Mouse (Mus musculus) macrophage (primary cell): ENCODE results near the gene Tdpoz2. TPM values are rescaled to one million over a fixed set of nuclear protein-coding genes. Genes with fewer than 3 reads are reported as not detected.
"Not testable (repeated sequence)": the region's sequence is repeated elsewhere in the genome, so short reads cannot be mapped to it uniquely, and the experiment has no call there.

ENCODE experiments used
- H3K27ac ChIP-seq: fragments of 350-480 bp; formaldehyde crosslinking; 2 replicates; pipeline ENCODE4 v1.9.0; 2021
- H3K36me3 ChIP-seq: fragments of 350-480 bp; formaldehyde crosslinking; 2 replicates; pipeline ENCODE4 v1.9.0; 2021; ENCODE audit errors: inconsistent target
- H3K4me3 ChIP-seq: fragments of 350-480 bp; formaldehyde crosslinking; 2 replicates; pipeline ENCODE4 v1.9.0; 2021; ENCODE audit errors: inconsistent target
- H3K79me2 ChIP-seq: fragments of 350-480 bp; formaldehyde crosslinking; 2 replicates; pipeline ENCODE4 v1.9.0; 2021; ENCODE audit errors: inconsistent target
- WGBS: methylation state at CpG from one replicate; pipeline ENCODE4 v1.1.7; 2026; ENCODE audit warnings: inconsistent platforms; ENCODE audit not compliant: missing documents; 5-methylcytosine and 5-hydroxymethylcytosine counted together
- polyA plus RNA-seq: library from polyadenylated mRNA; stranded (reverse); fragments of 250-400 nt; gene quantifications from 3 replicates; pipeline ENCODE4 v1.2.4, GENCODE M21; 2018; ENCODE audit warnings: inconsistent platforms
- total RNA-seq, 78 experiments: library from RNA; depleted of rRNA; stranded (reverse); fragments of 250-400 nt; gene quantifications; 1 replicate in 9 of 78; 2 replicates in 24 of 78; 3 replicates in 43 of 78; 4 replicates in 2 of 78; pipeline ENCODE4 v1.2.4; 2018; ENCODE audit warnings: inconsistent platforms in 56 of 78

The Tdpoz2 gene
- total RNA-seq (2018; cell fraction: chromatin; rRNA removed): not detected
- not detected for total RNA-seq (2018; cell fraction: cytosol; rRNA removed)
- not detected for total RNA-seq (2018; cell fraction: nucleus; rRNA removed)
- not detected in 3 replicates for polyA plus RNA-seq

- Histone ChIP-seq H3K27ac (no peak within 1 kb of the TSS), H3K4me3 (no peak within 1 kb of the TSS), H3K79me2 (no peaks in the 10 kb centered on the region), H3K36me3 (no peaks in the 10 kb centered on the region)
- WGBS: 90% methylated on average over 3 of the region's 3 CpGs
These were observed at the start of gene Tdpoz2 for GRCm38 (mm10) chr3:93652586-93652985. Gene Tdpoz2, minus strand, starts transcription at chr3:93652686.

- H3K27ac ChIP-seq, H3K79me2 ChIP-seq, H3K4me3 ChIP-seq, H3K36me3 ChIP-seq: not testable (repeated sequence)
- WGBS: no CpG with 5 or more reads among the region's 2 CpGs
These were observed 40.5 kb upstream of the Tdpoz2 start, which contains the start of gene Gm37596 for GRCm38 (mm10) chr3:93692970-93693369. Gene Gm37596, minus strand, starts transcription at chr3:93693070.

GRCm38 (mm10) chr3:93676210-93676609 is 23.7 kb upstream of the Tdpoz2 start, which contains the start of gene Tdpoz1:
Gene Tdpoz1, minus strand, starts transcription at chr3:93676310.
- WGBS: no CpG with 5 or more reads among the region's 4 CpGs
- not testable (repeated sequence) for H3K79me2 ChIP-seq, H3K4me3 ChIP-seq, H3K27ac ChIP-seq, H3K36me3 ChIP-seq

GRCm38 (mm10) chr3:93670805-93671503 is 18.5 kb upstream of the Tdpoz2 start:
- 73% methylated on average over 2 of the region's 6 CpGs for WGBS
- not testable (repeated sequence) for H3K4me3 ChIP-seq, H3K27ac ChIP-seq, H3K36me3 ChIP-seq, H3K79me2 ChIP-seq

- Histone ChIP-seq H3K79me2 (no peaks in the 10 kb centered on the region), H3K36me3 (no peaks in the 10 kb centered on the region), H3K27ac (no peak overlapping the region), H3K4me3 (no peak overlapping the region)
- WGBS: 85% methylated on average over 1 of the region's 1 CpGs
These were observed 1.8 kb upstream of the Tdpoz2 start for GRCm38 (mm10) chr3:93654260-93654659.

- H3K4me3 ChIP-seq: not testable (repeated sequence)
- WGBS: 98% methylated on average over 4 of the region's 4 CpGs
These were observed 21.4 kb downstream of the Tdpoz2 start for GRCm38 (mm10) chr3:93630917-93631714.

GRCm38 (mm10) chr3:93608970-93609369 is 43.5 kb downstream of the Tdpoz2 start:
- not testable (repeated sequence) for H3K36me3 ChIP-seq, H3K4me3 ChIP-seq, H3K27ac ChIP-seq, H3K79me2 ChIP-seq

More at GRCm38 (mm10) chr3:93630917-93631714, 21.4 kb downstream of the Tdpoz2 start:
- not testable (repeated sequence) for H3K79me2 ChIP-seq, H3K36me3 ChIP-seq, H3K27ac ChIP-seq

GRCm38 (mm10) chr3:93601903-93602302 is 50.6 kb downstream of the Tdpoz2 start:
- H3K36me3 ChIP-seq: no peaks in the 10 kb centered on the region
- no peaks in the 10 kb centered on the region for H3K79me2 ChIP-seq
- no peak overlapping the region for H3K4me3 ChIP-seq
- WGBS: 85% methylated on average over 1 of the region's 1 CpGs
- H3K27ac ChIP-seq: no peak overlapping the region

Other genes starting within 250 kb of the Tdpoz2 start
- gene Tchh, start 210.4 kb downstream of the Tdpoz2 start, polyA plus RNA-seq: 0.03 to 0.06 TPM in 2 of 3 replicates, not detected in the other
- not detected in 3 replicates for gene Tchhl1, start 183.9 kb downstream of the Tdpoz2 start, polyA plus RNA-seq
- gene S100a11, start 132.2 kb downstream of the Tdpoz2 start, polyA plus RNA-seq: 323 to 542 TPM (median 466 TPM) in 3 replicates
- gene S100a10, start 97.6 kb downstream of the Tdpoz2 start, polyA plus RNA-seq: 266 to 423 TPM (median 285 TPM) in 3 replicates
- gene Tdpoz1, start 23.6 kb upstream of the Tdpoz2 start, polyA plus RNA-seq: not detected in 3 replicates
- not detected in 3 replicates for gene Gm37596, start 40.4 kb upstream of the Tdpoz2 start, polyA plus RNA-seq
- not detected in 3 replicates for gene Gm5773, start 120.3 kb upstream of the Tdpoz2 start, polyA plus RNA-seq
- not detected in 3 replicates for gene Tdpoz4, start 143.7 kb upstream of the Tdpoz2 start, polyA plus RNA-seq
- gene Tdpoz3, start 173.3 kb upstream of the Tdpoz2 start, polyA plus RNA-seq: not detected in 3 replicates